Mouse (Mus musculus): ENCODE data around the gene Rln3.

Gene Rln3

DNA sequence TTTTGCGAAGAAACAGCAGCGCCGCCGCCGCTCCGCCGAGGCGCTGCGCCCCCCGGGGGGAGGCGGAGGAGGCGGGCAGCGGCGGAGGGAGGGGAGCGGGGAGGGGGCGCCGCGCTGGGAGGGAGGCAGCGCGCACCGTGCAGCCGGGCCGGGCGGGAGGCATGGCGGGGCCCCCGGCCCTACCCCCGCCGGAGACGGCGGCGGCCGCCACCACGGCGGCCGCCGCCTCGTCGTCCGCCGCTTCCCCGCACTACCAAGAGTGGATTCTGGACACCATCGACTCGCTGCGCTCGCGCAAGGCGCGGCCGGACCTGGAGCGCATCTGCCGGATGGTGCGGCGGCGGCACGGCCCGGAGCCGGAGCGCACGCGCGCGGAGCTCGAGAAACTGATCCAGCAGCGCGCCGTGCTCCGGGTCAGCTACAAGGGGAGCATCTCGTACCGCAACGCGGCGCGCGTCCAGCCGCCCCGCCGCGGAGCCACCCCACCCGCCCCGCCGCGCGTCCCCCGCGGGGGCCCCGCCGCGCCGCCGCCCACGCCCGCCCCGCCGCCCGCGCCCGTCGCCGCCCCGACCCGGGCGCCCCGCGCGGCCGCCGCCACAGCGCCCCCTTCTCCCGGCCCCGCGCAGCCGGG is 47.2 kb downstream of the Rln3 start, which contains the start of gene Samd1:
Gene Samd1 (plus strand): TSS at position 162 of the 631 bp plus-strand sequence.
- no peak for DNase-seq (ENCODE audit: extremely low read depth, low read depth)

DNA sequence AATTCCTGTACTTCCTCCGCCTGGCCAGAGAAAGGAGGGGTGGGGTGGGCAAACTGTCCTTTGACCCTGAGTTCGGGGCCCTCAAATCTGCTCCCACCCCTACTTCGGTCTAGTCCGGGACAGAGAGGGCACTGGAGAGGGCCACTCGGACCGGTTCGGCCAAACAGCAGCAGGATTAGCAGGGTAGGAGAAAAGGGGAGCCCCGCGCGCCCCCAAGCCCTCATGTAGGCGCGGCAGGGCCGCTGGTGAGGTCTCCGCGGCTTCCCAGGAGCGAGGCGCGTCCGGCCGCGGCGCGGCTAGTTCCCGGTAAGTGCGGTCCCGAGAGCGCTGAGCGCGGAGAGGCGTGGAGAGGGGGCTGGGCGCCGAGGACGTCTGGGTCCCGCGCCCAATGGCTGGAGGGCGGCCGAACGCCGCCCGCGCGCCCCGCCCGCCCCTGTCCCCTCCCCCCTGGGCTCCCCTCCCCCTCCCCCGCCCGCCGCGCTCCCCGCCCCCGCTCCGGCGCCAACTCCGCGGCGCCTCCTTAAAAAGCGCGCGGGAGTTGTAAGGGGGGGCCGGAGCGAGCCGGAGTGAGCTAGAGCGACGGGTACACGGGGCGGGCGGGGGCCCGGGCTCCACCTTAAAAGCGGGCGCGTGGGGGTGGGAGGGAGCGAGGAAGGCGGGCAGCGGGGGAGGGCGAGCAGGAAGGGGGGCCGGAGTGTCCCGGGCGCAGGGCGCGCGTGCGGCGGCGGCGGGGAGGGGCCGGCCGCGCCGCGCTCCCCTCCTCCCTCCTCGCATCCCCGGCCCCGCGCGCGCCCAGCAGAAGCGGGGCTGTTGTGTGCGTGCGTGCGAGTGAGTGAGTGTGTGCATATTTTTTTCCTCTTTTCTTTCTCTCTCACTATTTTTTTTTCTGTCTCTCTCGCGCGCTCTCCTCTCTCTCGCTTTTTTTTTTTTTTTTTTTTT is 48.0 kb downstream of the Rln3 start:
- peak; percentile 65 for DNase-seq (ENCODE audit: extremely low read depth, low read depth)

DNA sequence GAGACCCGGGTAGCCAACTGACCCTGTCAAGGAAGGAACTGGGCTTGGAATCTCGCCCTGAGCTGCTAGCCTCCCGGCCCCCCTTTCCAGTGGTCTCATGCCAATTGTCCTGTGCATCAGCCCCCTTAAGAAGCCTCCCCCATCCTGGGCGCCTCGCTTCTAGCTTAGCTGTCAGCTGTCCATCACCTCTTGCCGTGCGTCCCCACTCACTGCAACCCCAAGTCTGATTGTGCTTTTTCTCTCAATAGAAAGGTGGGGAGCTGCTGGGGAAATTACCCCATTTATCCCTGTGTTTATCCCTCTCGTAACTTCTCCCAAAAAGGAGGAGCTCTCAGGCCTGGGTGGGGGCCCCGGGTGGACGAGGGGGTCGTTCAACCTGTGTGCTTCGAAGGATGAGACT is 48.8 kb downstream of the Rln3 start:
- no peak for DNase-seq (ENCODE audit: extremely low read depth, low read depth)

DNA sequence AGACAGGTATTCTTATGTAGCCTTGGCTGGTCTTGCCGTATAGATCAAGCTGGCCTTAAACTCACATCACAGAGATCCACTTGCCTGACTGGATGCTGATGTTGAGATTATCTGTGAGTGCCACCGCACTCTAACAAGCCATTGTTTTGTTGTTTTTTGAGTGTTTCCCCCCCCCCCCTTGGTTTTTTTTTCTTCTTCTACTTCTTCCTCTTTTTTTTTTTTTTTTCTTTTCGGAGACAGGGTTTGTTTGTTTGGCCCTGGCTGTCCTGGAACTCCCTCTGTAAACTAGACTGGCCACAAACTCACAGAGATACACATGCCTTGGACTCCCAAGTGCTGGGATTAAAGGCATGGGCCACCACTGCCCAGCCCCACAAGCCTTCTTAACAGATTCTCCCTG is 50.8 kb downstream of the Rln3 start:
- DNase-seq (ENCODE audit: extremely low read depth, low read depth) = no peak

Data from MEL-GATA-1-ER (cell line).